Mouse (Mus musculus) brown adipose tissue, adult 24 weeks (tissue): ENCODE results near the gene Iqgap2. TPM values are rescaled to one million over a fixed set of nuclear protein-coding genes. Genes with fewer than 3 reads are reported as not detected.

ENCODE experiments used
- H3K27ac ChIP-seq: fragments of 200-500 bp; replicated peaks from 2 replicates; pipeline ENCODE4 v1.5.1; 2012; ENCODE audit warnings: low read depth, mild to moderate bottlenecking, low read length
- H3K4me1 ChIP-seq: fragments of 200-500 bp; 2 replicates; pipeline ENCODE4 v1.6.1; 2012; ENCODE audit warnings: low read length, mixed read lengths; ENCODE audit not compliant: control insufficient read depth, insufficient read depth, insufficient read length
- H3K4me3 ChIP-seq: fragments of 200-500 bp; 2 replicates; pipeline ENCODE4 v1.5.1; 2012; ENCODE audit warnings: low read depth, mild to moderate bottlenecking, low read length, moderate library complexity; ENCODE audit not compliant: insufficient read depth
- polyA plus RNA-seq: library from polyadenylated mRNA; stranded (reverse); fragments of >200 nt; gene quantifications from 2 replicates; pipeline ENCODE4 v1.2.4, GENCODE M21; 2012; ENCODE audit not compliant: missing spikeins, insufficient read depth, insufficient read length

Gene Iqgap2
- polyA plus RNA-seq, 1 experiment: 2.7 TPM

DNA sequence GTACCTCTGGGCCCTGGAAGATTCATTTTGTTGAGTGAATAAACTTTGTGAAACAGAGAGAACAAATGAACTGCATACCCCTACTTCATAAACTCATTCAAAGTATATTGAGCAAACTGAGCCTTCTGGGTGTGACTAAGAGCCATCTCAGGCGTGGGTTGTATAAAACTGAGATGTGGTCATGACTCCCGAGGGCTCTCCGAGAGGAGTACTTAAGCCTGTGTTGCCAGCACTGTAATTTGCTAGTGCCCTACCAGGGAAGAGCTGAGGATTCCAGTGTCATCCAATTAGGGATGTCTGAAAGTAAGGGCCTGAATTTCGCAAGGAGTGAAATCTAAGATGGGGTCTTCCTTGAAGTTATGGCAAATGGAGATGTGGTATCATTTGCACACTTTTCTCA lies 304.1 kb downstream of the Iqgap2 start:
- Histone ChIP-seq H3K4me3 (no peak overlapping the region), H3K27ac (no peak overlapping the region), H3K4me1 (no peaks in the 10 kb centered on the region)

DNA sequence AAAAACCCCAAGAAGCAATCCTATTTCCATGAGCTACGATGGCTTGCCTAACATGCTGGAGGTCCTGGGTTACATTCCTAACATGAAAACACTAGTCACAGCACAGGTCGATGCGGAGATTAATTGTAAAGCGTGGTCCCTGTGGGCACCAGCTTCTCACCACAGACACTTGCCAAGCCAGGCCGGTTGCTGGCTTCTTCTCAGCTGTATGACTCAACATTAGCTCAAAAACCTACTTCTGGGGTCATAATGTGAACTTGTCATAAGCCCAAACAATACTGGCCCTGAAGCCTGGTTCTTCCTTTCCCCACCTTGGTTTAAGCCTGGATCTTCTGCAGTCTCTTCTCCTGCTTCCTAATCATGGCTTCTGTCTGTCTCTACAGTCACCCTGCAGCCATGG lies 306.8 kb downstream of the Iqgap2 start:
- Histone ChIP-seq H3K27ac (no peak overlapping the region), H3K4me3 (no peak overlapping the region), H3K4me1 (no peaks in the 10 kb centered on the region)

DNA sequence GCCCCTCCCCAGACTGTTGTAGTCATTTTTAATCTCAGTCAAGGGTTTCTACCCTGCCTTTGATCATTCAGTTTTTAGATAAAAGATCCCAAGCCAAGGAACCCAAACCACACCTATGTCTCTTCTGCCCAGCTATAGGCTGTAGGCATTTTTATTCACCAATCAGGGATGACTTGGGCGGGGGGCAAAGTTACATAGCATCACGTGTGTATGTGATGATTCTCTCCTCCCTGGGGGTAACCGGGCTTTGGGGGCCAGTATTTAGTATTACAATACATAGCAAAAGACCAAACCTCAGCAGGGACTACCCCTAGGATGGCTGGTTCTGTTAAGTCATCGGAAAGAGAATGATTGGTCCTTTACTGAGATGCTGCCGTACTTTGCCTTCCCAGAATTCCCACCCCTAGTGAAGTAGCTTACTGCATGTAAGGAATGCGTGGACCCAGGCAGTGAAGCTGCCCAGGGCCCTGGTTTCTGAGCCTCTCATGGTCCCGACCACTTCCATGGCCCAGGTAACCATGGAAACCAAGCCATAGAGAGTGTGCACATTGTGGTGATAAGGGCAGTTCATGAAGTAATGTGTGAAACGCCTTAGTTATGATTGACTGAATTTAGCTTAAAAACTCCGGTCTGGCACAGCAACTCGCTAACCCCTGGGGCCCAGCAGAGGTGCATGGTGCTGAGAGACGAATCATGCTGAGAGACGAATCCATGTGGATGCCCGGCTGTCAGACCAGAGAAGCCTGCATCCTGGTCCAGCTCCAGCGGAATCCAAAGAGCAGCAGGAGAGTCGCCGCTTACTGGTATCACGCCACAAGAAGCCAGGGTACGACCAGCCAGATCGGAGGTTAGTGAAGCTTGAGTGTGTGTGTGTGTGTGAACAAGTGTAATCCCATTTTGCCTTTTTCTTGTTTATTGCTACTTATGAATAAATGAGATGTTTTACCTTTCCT lies 308.2 kb downstream of the Iqgap2 start:
- no peak overlapping the region for H3K27ac ChIP-seq
- no peak overlapping the region for H3K4me3 ChIP-seq
- H3K4me1 ChIP-seq: no peaks in the 10 kb centered on the region

DNA sequence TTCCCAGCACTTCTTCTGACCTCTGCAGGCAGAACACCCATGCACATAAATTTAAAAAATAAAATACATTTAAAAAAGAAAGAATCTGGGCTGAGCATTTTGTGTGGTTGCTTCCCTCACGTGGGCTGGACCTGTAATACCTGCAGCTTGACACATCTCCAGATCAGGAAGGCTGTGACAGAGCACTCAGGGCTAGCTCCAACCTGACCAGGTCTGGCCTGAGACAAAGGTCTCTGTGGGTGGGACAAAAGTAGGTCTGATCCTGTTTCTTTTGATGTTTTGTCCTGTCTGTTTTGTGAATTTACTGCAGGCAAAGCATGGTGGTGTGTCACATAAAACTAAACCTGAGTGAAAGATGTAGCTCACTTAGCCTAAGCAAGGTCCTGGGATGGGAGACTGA lies 309.9 kb downstream of the Iqgap2 start:
- Histone ChIP-seq H3K4me3 (no peak overlapping the region), H3K27ac (no peak overlapping the region), H3K4me1 (no peaks in the 10 kb centered on the region)

- H3K4me3 ChIP-seq: no peak overlapping the region
- H3K4me1 ChIP-seq: no peaks in the 10 kb centered on the region
- H3K27ac ChIP-seq: no peak overlapping the region
These were observed 313.6 kb downstream of the Iqgap2 start for GRCm38 (mm10) chr13:95578016-95578697.

Other genes starting within 250 kb of the Iqgap2 start
- 0.40 TPM in 1 of 2 replicates, not detected in the other for gene F2rl2, start 195.1 kb downstream of the Iqgap2 start, polyA plus RNA-seq
- 50.3 and 58.1 TPM in 2 replicates for gene Gm20075, start 189.5 kb upstream of the Iqgap2 start, polyA plus RNA-seq
- gene Gm17190, start 190.1 kb upstream of the Iqgap2 start, polyA plus RNA-seq: not detected in 2 replicates
- gene Sv2c, start 240.7 kb upstream of the Iqgap2 start, polyA plus RNA-seq: 0.32 TPM in 1 of 2 replicates, not detected in the other